Mouse (Mus musculus): ENCODE results near the gene 4930469K13Rik. TPM values are rescaled to one million over a fixed set of nuclear protein-coding genes. Genes with fewer than 3 reads are reported as not detected.

Gene 4930469K13Rik
- polyA plus RNA-seq, 3 experiments from 2014 or later = 6.0 to 13.0 (median 7.7) TPM

DNA sequence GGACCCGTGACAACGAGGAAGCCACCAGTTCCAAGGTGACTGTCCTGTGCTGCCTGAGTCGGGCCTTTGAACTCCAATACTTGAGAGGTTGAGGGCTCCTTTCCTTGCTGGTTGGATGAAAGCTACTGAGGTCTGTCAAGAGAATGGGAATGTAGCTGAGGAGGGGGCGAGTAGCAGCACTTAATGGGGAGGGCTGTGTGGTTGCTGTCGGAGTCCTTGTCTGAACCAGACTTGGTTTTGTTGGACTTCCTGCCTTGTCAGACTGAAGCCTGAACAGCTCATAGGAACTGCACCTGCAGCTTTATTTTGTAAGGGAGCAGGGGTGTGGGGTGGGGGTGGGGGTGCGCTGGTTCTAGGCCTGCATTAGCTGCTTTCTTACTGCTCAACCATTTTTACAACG lies 19.8 kb downstream of the 4930469K13Rik start:
- no peak for ATAC-seq

DNA sequence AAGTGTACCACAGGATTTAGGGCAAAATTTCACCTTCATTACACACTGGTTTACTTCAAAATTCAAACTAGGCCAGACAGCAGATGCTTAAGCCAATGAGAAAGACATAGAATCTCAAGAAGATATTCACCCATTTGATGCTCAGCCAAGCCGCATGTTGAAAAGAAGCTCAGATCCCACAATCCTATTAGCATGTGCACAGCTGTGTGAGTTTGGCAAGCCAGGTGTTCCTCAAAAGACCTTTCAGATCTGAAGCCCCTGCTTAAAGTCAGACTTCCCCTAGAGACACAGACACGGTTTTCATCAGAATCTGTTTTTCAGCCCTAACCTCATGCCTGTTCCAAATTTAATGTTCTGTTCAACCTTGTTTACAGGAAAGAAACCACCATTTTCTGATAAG lies 20.5 kb downstream of the 4930469K13Rik start:
- ATAC-seq = no peak

DNA sequence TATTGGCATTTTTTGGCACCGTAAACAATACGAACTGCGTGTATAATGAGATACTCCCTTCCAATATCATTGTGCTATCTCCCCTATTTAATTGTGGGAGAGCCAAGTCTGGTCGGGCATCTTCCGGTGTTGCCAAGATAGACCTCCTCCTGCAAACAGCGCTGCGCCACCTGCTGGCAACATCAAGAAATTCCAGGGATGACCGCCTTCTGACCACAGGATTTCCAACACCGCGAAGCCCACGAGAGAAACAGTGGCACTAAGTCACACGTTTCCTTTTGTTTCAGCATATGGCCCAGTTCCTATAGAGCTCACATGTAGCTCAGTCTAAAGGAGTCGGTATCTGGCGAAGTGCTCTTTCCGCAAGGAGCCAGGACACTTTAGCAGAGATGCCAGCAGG lies 24.6 kb downstream of the 4930469K13Rik start:
- ATAC-seq = no peak

DNA sequence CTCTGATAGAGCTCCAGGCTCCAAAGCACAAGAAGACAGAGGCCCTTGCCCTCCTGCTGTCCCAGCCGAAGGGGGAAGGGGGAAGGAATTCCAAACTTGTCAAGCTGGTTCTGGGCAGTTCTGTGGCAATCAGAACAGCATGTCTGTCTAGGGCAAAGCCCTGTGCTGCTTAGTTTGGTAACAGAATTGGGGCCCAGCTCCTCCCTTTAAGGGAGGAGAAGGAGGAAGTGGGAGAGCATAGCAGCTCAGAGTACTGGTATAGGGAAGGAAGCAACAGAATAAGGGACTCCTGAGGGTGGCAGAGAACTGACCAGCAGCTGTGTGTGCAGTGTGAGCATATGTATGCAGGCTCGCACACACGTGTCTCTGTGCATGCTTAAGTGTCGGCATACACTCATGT lies 26.0 kb downstream of the 4930469K13Rik start:
- ATAC-seq = no peak

DNA sequence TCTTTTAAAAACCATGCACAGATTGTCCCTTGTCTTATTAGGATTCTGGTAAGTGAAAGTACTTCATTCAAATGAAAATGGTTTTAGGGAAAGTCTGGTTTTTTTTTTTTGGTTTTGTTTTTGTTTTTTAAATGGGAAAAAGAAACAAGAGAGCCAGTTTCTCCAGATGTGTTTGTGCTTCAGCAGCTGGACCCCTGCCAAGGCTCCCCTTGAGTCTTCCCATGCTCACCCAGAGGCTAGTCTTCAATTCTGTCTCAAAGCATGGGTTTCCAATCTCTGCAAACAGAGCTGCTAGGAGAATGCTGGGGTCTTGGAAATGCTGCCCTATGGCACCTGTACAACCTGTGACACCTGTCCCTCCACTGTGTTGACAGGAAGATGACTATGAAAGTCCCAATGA lies 27.8 kb downstream of the 4930469K13Rik start:
- ATAC-seq = no peak

DNA sequence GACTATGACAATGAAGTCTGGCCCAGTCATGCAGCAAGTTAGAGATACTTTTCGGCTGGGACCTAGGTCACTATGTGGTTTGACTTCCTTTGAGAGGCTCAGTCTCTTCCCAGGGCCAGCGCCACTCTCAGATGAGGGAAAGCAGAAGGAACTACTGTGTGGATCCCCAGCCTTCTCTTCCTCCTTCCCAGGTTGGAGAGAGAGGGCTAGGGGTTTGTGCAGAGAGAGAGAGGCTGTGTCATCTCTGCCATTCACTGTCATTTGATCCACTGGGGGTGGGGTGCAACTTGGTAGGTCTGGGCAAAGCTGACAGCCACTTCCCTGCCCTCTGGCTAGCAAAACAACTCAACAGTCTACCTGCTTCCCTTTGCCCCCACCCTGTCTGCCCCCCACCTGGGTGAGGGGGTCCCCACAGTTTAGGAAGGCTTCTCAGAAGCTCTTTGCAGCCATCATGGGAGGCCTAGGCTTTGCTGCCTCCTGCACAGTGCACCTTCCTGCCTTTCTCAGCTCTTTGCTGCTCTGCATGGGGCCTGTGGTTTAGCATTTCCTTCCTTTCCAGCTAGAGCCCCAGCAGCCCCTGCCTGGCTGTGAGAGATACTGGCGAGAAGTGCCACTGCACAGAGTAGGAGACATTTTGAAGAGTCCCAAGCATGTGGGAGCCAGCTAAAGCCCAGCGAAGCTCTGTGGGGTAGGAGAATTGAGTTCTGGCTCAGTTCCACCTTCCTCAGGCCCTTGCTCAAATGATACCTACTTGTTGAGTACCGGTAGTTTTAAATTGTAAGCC lies 34.5 kb downstream of the 4930469K13Rik start:
- ATAC-seq = peak; percentile 89

DNA sequence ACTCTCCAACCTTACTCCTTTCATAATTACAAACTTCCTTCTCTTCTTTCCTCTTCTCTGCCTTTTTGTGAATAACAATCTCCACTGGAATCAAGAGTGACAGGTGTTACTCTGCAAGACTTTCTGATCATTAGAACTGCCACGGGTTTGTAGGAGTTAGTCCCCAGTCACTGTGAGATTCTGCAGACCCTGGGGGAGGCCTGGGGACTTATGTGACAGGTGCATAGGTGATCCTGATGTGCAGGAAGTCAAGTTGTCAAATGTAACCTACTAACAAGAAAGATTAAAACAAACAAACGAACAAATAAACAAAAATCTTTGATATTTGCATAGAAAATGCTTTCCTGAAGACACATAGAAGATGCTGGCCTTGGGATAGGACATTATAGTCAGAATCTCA lies 35.1 kb downstream of the 4930469K13Rik start:
- ATAC-seq = no peak

DNA sequence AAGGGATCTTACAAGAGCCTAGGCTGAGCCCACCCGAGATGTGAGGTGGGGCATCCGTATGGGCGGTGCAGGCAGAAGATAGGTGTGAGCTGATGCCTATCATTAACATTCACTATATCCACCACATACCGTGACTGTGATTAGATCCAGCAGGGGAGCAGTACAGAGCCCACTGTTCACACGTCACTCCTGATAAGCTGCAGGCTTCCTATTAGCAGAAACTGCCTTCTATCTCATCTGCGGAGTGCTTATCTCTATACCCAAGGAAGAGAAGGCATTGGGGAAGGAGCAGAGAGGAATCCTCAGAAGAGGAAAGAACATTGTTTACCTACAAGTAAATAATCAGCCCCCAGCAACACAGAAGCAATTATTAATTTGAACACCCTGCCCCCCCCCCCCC lies 36.6 kb downstream of the 4930469K13Rik start:
- ATAC-seq = no peak

DNA sequence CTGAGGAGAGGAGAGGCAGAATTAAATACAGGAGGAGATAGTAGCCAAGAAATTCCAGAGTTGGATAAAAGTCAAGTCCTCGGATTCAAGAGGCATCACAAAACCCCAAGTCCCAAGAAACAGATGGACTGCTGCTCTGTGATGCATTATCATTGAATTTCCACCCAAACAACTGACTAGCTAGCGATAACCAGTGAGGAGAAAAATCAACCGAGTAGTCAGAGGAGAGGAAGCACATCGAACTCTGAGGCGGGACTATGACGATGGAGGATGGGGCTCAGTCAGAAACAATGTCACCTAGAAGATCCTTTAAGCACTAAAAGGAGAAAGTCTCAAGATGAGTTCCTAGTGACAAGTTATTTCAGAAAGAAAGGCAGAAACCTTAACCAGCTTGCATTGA lies 39.4 kb downstream of the 4930469K13Rik start:
- ATAC-seq = no peak

DNA sequence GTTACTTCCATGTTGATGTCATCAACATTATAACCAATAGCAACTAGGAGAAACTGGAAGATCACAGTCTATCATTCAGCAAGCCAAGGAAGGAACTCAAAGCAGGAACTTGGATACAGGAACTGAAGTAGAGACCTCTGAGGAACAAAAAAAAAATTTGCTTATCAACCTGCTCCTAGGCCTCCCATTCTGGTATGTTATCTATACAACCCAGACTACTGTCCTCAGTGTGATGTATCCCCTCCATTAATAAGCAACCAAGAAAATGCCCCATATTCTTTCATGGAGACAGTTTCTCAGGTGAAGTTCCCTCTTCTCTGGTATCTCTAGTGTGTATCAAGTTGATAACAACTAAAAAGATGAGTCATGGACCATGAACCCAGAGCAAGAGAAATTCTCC lies 40.0 kb downstream of the 4930469K13Rik start:
- no peak for ATAC-seq

DNA sequence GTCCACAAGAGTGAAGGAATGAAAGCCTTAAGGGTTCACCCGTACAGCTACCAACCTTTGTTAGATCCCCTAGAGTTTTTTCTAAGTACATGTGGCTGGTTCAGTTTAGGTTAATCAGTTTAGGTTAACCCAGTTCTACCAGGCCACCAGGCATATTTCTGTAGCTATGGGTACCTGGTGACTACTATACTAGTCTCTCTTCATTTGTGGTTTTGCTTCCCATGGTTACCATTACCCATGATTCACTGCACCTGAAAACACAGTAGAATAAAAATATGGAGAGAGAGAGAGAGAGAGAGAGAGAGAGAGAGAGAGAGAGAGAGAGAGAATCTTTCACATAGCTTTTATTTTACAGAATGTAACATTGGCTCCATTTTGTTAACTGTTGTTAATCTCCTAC lies 41.6 kb downstream of the 4930469K13Rik start:
- ATAC-seq = peak; percentile 25

DNA sequence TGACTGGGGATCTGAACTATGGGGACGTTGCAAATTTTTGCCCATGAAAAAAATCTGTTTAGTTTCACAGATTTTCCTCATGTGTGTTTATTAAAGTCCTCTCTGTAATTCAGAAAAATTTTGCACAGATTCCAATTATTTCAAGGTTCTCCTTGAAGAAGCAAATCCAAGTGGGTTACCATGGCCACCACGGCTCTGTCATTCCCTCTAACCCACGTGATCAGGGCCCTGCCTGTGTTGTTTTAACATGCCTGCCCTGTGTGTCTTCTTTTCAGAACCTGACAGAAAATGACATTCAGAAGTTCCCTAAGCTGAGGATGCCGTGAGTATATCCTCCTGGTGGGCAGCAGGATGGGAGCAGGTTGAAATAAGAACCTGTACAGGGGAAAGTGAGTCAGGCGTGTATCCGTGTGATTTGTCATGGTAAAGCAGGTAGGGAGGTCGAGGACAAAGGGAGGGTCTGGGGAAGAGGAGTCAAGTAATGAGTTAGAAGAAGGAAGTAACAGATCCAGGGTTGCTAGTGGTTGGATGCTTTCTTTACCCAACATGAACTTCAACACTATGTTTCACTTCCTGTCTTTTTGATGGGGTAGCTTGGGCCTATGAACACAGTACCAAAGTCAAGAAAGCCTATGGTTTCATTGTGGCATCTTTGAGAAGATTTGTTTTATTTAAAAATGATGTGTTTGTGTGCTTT lies 44.2 kb downstream of the 4930469K13Rik start:
- peak; percentile 47 for ATAC-seq

DNA sequence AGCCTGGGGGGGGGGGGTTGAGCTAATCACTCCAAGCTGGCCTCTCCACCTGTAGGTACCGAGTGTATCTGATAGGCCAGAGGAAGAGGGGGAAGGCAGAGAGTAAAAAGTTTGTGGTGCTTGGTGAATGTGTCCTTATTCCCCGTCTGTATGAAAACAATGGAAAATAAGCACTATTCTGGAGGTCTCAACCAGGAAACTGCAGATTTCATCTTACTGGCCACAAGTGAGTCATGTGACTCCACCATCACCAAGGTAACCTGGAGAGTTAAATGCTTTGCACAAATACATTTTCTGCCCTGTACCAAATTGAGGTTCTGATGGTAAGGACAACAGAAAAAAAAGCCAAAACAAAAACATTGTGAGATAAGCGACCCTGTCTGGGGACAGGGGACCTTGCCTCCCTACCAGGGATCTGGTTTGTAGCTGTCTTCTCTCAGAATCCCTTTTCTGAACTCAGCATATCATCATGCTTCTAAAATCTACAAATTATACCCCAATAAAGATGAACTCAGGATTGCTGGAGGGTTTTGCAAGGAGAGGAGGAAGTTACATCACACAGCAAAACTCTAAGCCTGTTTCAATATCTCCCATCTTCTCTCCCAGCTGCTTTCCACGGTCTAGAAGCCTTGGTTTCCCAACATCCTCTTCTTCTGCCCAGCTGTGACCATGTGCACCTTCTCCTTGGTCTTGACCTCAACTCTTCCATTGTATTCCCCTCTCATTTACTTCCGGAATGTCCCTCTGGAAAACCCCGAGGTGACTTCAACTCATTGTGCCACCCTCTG lies 45.1 kb downstream of the 4930469K13Rik start:
- ATAC-seq = peak; percentile 31

DNA sequence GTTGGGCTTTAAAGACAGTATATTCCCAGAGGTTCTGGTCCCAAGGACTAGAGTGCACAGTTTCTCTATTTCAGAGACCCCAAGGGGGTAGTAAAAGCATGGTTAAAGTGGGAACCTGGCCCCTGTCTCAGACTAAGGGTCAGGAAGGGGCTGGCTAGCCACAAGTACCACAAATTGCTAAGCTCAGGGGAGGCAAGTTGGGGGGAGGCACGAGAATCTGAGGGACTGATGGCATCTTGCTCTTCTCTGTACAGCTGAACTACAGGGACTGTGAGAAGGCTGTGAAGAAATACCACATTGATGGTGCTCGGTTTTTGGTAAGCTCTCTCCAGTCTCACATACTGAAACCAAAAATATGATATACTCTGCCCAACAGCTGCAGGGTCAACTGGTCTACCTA lies 47.7 kb downstream of the 4930469K13Rik start:
- no peak for ATAC-seq

DNA sequence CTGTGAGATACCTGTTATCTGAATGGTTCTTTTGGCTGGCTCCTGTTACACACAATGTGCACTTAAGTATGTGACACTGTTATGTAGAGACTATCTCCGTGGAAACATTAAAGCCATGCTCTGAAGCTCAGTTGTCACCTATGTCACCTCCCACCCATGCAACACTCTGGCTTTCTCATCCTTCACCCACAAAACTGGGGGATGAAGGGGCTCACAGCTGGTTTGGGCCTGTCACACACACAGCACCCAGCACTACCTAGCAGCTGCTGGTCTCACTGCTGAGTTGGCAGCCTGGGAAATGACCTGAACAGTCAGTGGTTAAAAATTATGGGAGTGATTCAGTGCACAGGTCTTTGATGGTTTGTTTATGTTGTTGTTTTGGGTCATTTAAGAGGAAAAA lies 48.3 kb downstream of the 4930469K13Rik start:
- no peak for ATAC-seq

DNA sequence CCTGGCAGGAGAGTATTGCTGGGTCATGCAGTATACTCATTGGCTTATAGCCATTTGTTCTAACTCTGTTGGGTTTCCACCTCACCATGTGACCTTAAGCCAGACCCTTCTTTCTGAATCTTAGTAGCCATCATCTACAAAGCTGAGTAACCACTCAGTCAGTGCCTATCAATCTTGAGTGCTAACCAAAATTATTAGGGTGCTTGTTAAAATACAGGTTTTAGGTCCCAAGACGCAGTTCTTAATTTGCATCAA lies 49.3 kb downstream of the 4930469K13Rik start:
- peak; percentile 2 for ATAC-seq

DNA sequence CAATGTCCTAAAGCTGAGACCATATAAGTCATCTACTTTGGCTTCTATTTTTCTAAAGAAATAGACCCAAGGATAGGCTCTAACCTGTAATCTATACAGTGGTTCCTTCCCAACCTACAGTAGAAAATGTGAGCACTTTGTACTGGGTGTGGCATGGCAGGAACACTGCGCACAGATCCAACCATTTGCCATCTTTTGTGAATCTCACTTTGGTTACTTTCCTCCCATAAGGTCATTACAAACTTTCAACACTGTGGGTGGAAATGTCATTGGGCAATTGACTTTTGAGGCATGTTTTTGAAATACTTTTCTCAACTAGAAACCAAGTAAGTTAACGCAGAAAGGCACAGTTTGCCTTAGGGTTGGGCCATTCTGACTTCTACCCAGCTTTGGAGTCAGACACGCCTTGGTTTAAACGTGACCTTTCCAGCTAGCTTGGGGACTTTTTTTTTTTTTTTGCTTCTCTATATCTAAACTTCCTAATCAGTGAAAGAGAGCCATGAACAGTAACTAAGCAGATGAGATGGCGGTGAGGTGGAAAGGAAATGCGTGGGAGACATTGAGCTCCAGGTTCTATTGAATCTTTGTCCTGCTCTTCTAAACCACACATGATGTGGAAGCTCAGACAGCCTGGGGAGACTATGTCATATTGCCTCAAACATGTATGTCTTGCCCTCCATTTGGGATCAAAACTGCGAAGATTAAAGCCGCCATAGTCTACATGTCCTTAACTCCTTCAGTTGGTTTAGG lies 49.8 kb downstream of the 4930469K13Rik start:
- peak; percentile 55 for ATAC-seq

DNA sequence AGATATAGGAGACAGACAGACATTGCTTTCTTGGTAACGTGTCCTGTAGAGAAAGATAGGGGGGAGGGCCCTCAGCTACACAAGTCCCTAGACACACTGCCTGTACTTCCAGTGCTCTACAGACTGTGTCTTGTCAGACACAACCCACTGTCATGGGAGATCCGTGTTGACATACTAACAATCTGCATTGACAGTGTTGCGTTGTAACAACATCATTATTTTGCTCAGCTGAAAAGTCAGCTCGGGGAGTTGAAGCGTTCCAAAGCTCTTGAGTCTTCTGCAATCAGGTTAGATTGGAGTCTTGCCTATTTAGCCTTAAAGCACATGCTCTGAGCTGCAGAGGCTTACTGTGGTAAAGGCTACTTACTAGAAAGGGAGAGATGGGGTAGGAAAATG lies 50.8 kb downstream of the 4930469K13Rik start:
- no peak for ATAC-seq

DNA sequence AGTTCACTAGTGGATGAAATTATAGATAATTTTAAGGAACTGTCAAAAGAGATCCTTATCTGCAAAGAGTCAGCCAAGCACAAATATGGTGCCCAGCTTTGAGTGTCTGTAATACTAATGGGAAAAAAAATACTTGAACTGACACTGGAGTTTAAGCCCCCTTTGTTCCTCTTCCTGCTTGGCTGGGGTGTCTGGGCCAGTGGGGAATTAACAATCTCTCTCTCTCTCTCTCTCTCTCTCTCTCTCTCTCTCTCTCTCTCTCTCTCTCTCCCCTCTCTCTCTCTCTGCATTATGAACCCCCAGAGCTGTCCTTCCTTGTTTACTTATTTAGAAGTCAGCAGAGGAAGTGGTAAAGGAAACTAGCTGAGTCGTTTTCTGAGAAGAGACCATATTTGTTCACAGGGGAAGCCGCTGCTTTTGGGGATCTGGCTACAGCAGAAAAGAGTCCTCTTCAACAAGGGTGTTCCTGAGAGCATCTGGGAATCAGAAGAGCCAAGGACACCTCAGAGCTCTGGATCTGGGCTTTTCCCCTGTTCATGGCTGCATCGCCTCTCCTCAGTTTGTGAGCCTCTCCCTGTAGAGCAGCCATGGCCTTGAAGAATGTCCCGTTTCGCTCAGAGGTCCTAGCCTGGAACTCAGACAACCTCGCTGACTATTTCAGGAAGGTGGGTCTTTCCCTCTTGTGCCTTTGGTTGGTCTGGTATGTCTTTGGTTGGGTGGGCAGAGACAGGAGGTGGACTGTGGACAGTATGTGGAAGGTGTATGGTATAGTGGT lies 51.4 kb downstream of the 4930469K13Rik start, which contains the start of gene Lcp2:
Gene Lcp2, plus strand, starts transcription at position 154 of the 775 bp plus-strand sequence.
- ATAC-seq = peak; percentile 66

DNA sequence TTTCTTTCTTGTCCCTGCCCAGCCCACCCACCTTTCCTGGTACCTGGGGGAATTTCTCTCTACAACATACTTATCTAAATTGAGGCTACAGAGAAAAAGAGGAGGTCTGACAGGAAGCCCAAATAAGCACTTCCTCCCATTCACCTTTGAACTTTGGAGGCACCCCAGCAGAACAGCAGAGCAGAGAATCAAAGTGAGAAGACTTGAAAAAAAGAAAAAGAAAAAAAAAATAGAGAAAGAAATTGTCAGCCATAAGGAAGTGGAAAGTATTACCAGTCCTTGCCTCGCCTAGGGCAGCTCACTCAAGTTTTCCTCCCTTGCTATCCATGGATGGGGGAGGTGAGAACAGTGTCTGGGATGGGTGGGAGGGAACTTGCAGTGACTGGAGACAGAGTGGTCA lies 55.5 kb downstream of the 4930469K13Rik start:
- peak; percentile 72 for ATAC-seq

DNA sequence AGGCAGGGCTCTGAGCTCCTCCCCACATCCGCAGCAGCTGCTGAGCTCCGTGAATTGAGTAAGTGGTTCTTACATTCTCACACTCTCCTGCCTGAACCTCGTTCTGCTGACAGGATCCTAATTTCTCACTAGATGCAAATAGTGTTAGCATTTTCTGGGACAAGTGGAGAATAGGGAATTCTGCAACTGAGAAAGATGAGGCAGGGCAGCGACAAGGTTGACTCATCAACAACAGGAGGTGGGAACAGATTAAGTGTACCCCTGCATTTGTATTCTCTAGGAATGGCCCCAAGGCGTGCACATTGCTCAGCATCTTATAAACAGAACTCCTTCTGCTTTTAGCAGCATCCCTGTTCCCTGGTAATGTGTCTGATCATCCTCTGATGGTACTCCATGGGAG lies 58.3 kb downstream of the 4930469K13Rik start:
- ATAC-seq = no peak

Measured in inflammation-experienced regulatory T-cells, adult 6 months (primary cell).